Mouse (Mus musculus) olfactory bulb, adult 2 months (tissue): ENCODE data around the gene Cenpk. TPM values are rescaled to one million over a fixed set of nuclear protein-coding genes. Genes with fewer than 3 reads are reported as not detected.
"Not testable (repeated sequence)": the region's sequence is repeated elsewhere in the genome, so short reads cannot be mapped to it uniquely, and the experiment has no call there.

ENCODE experiments used
- H3K27ac ChIP-seq: fragments of 200-500 bp; 2 replicates; pipeline ENCODE4 v1.5.1; 2012; ENCODE audit warnings: low read depth, low read length; ENCODE audit not compliant: insufficient read depth
- H3K4me1 ChIP-seq: fragments of 200-500 bp; 2 replicates; pipeline ENCODE4 v1.6.1; 2012; ENCODE audit warnings: low read length; ENCODE audit not compliant: control insufficient read depth, insufficient read depth
- H3K4me3 ChIP-seq: fragments of 200-500 bp; 2 replicates; pipeline ENCODE4 v1.5.1; 2012; ENCODE audit warnings: mild to moderate bottlenecking, low read depth, low read length, moderate library complexity; ENCODE audit not compliant: insufficient read depth
- CTCF ChIP-seq: fragments of 200-500 bp; IDR thresholded peaks from 2 replicates; pipeline ENCODE4 v1.5.1; 2012; ENCODE audit warnings: low read depth, mild to moderate bottlenecking, low read length, moderate library complexity; ENCODE audit not compliant: insufficient read depth
- POLR2A ChIP-seq: fragments of 200-500 bp; IDR thresholded peaks from 2 replicates; pipeline ENCODE4 v1.6.1; 2012; ENCODE audit warnings: mild to moderate bottlenecking, low read depth, low read length, moderate library complexity; ENCODE audit not compliant: insufficient read depth
- WGBS: fragments of 180-500 bp; shearing (Covaris S2); methylation state at CpG from one replicate; pipeline ENCODE4 v1.1.7; 2018; 5-methylcytosine and 5-hydroxymethylcytosine counted together
- polyA plus RNA-seq: library from polyadenylated mRNA; stranded (reverse); fragments of >200 nt; gene quantifications from 2 replicates; pipeline ENCODE4 v1.2.4, GENCODE M21; 2012; ENCODE audit warnings: low replicate concordance; ENCODE audit not compliant: missing spikeins, insufficient read depth, insufficient read length

Cenpk gene
- polyA plus RNA-seq: not detected in 2 replicates

DNA sequence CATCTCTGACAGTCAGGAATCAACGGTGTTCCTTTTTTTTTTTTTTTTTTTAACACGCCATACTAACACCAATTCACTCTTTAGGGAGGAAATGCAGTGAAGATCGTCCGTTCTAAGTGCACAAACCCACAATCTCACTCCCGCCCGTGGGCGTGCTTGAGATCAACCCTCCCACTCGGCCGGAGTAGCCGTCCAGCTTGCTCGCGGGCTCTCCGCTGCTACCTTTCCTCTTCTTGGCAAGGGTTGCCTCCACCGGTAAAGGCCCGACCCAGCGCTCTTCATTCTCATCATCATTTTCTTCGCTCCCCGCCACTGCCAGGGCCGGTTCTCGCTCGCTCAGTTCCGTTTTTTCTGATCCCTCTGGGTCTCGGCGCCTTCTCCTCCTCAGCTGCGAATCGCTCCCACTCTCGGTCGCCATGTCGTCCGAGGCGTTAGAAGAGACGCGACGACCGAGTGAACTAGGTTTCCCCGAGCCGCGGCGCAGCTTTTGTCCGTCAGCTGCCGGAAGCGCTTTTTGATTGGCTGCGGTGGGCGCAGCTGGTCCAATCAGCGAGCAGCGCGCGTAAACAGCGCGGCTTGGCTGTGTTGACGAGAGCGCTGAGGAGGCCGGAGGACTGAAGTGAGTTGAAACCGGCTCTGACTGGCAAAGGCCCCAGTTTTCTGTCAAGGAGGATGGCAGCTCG is at the start of gene Cenpk, which contains the start of gene Ppwd1:
Gene Cenpk (plus strand): TSS at position 228 of the 683 bp plus-strand sequence.
Gene Ppwd1 (minus strand): TSS at position 460 of the 683 bp plus-strand sequence.
- Histone ChIP-seq H3K4me3 (peak within 1 kb of the TSS; percentile 79), H3K4me1 (no peaks in the 10 kb centered on the region), H3K27ac (peak within 1 kb of the TSS; percentile 77)
- TF ChIP-seq POLR2A (peak; percentile 90), CTCF (no peak)
- under 1% methylated on average over 55 of the region's 55 CpGs for WGBS

DNA sequence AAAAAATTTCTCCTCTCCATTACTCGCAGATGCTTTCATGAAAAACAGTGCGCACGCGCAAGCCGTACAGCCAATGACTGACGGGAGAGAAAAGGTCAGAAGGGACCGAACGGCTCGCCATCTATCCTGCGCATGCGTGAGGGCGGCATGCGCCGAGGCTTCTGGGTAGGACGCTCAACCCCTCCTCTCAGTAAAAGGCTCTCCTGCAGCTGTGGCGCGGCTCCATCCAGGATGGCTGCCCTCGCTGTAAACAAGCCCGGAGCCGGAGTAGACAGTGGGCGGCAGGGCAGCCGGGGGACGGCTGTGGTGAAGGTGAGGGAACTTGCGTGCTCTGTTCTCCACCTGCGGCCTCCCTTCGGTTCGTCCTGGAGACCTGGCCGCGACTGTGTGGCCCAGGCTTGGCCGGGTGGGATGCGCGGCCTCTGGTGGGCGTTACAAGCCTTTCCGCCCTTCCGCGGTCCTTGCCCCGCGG is 49.7 kb upstream of the Cenpk start, which contains the start of gene Trim23:
Gene Trim23 (plus strand): TSS at position 148 of the 472 bp plus-strand sequence.
- WGBS: under 1% methylated on average over 38 of the region's 38 CpGs
- TF ChIP-seq POLR2A: peak; percentile 85
- no peak for TF ChIP-seq CTCF
- Histone ChIP-seq H3K4me3 (peak within 1 kb of the TSS; percentile 97), H3K27ac (peak within 1 kb of the TSS; percentile 68), H3K4me1 (peaks cover 3% of the 10 kb centered on the region; the same call in 1 of the 2 replicates)

DNA sequence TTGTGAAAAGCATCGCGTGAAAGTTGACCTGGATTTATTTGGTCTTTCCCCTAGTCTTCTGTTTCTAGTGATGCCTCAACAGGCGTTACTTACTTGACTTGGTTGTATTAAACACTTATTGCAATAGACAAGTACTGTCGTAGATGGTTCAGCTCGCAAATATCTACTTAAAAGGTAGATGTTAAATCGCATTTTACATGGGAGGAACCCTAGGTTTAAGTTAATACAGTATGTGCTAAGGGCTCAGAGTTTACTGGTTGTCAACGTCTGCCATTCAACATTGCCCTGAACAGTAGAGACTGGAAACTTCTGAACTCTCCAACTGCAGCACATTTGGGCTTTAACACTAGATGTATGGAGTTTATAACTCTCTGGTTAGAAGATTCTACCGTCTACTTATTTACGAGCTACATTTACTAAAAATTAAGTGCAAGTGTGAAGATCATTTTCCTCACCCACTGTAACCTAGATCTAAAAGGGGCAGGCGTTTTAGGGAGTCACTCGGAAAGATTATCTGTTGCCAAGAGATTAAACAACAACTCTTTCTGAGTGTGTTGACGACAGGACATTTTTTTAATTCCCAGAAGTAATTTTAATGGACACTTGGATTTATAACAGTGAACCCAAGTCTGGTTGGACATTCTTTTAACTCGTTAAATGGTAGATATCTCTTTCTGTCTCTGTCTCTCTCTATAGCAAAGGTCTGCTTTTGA is 49.1 kb upstream of the Cenpk start:
- peaks cover 3% of the 10 kb centered on the region; the same call in 1 of the 2 replicates for H3K4me1 ChIP-seq
- peak overlapping the region; percentile 68; the same call in 1 of the 2 replicates for H3K27ac ChIP-seq
- no peak for TF ChIP-seq POLR2A
- no peak for TF ChIP-seq CTCF
- WGBS: 11% methylated on average over 13 of the region's 13 CpGs
- H3K4me3 ChIP-seq: peak overlapping the region; percentile 92

DNA sequence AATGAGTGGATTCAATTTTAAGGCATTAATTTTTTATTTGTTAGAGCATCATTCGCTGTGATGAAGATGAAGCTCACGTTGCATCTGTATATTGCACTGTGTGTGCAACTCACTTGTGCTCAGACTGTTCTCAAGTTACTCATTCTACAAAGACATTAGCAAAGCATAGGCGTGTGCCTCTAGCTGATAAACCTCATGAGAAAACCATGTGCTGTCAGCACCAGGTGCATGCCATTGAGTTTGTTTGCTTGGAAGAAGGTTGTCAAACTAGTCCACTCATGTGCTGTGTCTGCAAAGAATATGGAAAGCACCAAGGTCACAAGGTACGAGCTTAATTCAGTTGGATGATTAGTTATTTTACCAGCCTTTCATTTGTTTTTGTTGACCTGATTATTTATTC is 41.1 kb upstream of the Cenpk start:
- no peak for TF ChIP-seq POLR2A
- no peak for TF ChIP-seq CTCF
- 90% methylated on average over 4 of the region's 4 CpGs for WGBS
- H3K4me3 ChIP-seq: no peak overlapping the region

DNA sequence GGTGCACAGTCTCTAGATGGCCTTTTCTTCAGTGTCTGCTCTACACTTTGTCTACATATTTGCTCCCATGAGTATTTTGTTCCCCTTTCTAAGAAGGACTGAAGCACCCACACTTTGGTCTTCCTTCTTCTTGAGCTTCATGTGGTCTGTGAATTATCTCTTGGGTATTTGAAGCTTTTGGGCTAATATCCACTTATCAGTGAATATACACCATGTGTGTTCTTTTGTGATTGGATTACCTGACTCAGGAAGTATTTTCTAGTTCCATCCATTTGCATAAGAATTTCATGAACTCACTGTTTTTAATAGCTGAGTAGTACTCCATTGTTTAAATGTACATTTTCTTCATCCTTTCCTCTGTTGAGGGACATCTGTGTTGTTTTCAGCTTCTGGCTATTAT is 32.5 kb upstream of the Cenpk start:
- H3K4me1 ChIP-seq, H3K4me3 ChIP-seq: not testable (repeated sequence)

More for the DNA sequence above, 41.1 kb upstream of the Cenpk start:
- H3K27ac ChIP-seq: no peak overlapping the region
- no peaks in the 10 kb centered on the region for H3K4me1 ChIP-seq

DNA sequence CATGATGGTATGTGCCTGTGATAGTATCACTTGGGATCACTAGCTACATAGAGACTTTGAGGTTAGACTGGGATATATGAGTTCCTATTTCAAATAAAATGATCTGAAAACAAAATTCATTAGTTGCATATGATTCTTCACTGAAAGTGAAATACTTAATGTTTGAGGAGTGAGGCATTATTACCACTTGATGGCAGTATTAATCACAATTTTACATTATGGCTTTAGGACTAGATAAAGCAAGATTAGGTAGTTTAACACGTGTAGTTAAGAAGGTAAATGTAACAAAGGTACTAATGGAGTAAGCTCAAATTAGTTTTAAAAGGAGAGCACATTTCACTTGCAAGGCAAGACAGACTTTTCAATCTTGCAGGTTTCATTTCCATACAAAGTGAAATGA is 24.1 kb upstream of the Cenpk start:
- Histone ChIP-seq H3K4me1 (no peaks in the 10 kb centered on the region), H3K27ac (no peak overlapping the region), H3K4me3 (no peak overlapping the region)
- no peak for TF ChIP-seq CTCF
- no peak for TF ChIP-seq POLR2A
- WGBS: 43% methylated on average over 1 of the region's 1 CpGs

More for the DNA sequence above, 32.5 kb upstream of the Cenpk start:
- not testable (repeated sequence) for H3K27ac ChIP-seq

DNA sequence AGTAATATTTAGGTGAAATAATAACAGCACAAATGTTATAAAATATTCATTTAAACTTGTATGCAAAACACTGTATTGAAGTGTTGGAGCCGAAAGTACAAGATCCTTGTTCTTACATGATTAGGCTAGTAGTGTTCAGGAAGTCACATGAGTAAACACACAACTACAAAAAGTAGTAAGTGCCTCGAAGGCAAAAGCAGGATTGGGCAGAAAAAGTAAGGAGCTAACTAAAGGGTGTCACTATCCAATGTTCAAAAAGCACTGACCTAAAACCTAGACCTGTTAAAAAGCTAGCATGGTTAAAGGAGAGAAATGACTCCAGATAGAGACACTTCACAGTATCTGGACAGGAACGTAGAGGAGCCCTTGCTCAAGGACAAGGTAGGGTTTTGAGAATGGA is 933 bp upstream of the Cenpk start:
- 42% methylated on average over 3 of the region's 3 CpGs for WGBS
- no peaks in the 10 kb centered on the region for H3K4me1 ChIP-seq
- H3K4me3 ChIP-seq: no peak overlapping the region
- H3K27ac ChIP-seq: no peak overlapping the region
- no peak for TF ChIP-seq CTCF
- no peak for TF ChIP-seq POLR2A

DNA sequence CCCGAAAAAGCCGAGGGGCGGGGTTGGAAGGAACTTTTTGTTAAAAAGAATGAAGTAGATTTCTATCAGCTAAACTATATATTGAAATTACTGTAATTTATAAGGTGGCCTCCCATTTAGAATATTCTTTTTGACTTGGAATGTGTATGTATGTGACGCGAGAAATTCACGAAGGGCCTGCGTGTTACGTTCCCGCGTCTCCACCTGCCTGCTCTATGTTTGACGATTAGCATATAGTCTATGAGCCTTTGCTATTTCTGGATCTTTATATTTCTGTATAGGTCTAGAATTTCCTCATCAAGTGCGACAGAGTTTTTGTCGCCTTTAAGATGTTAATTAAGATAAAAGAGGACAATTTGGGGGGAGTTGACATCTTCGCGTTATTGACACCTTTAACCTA is 770 bp downstream of the Cenpk start:
- TF ChIP-seq POLR2A (no peak), CTCF (no peak)
- peak overlapping the region; percentile 79 for H3K4me3 ChIP-seq
- H3K4me1 ChIP-seq: no peaks in the 10 kb centered on the region
- H3K27ac ChIP-seq: no peak overlapping the region
- WGBS: 2% methylated on average over 15 of the region's 15 CpGs

DNA sequence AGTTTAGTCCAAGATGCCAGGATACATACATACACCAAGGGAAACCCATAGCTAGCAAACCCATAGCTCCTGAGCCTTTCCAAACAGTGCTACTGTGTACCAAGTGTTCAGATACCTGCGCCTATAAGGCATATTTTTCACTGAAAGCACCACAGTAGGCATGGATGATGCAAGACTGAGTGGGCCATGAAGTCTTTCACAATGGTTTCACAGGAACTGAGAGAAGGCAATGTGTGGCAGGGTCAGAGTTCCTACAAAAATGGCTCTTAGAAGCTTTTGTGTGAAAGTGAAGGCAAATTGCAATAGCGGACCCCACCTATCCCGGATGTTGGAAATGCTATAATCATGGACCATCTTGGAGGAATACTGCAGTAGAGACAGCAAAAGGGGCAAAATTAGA is 30.6 kb downstream of the Cenpk start:
- WGBS: 93% methylated on average over 3 of the region's 3 CpGs
- no peak overlapping the region for H3K4me3 ChIP-seq
- TF ChIP-seq POLR2A: no peak
- no peak for TF ChIP-seq CTCF

More for the DNA sequence above, 30.6 kb downstream of the Cenpk start:
- H3K4me1 ChIP-seq: no peaks in the 10 kb centered on the region
- H3K27ac ChIP-seq: no peak overlapping the region
